Mouse (Mus musculus): Measurements from ENCODE around the gene Ldha. TPM values are rescaled to one million over a fixed set of nuclear protein-coding genes. Genes with fewer than 3 reads are reported as not detected.
"Not testable (repeated sequence)": the region's sequence is repeated elsewhere in the genome, so short reads cannot be mapped to it uniquely, and the experiment has no call there.

Gene Ldha
- polyA plus RNA-seq, 1 experiment from 2014 or later = 2,451 TPM

GRCm38 (mm10) chr7:46881941-46882340, 40.7 kb downstream of the Ldha start:
- not testable (repeated sequence) for H3K4me1 ChIP-seq (replicated peaks; ENCODE audit: control insufficient read depth, insufficient read depth, low read length); ATAC-seq (replicated peaks; ENCODE audit: low FRiP score, low TSS enrichment, low read depth); DNase-seq (ENCODE audit: low spot score); H3K4me3 ChIP-seq (ENCODE audit: low read depth, low read length); H3K4me2 ChIP-seq (ENCODE audit: low read length); H3K9ac ChIP-seq (ENCODE audit: low read length); H3K27me3 ChIP-seq (replicated peaks; ENCODE audit: control insufficient read depth, insufficient read depth, low read length); H3K9me3 ChIP-seq (ENCODE audit: control insufficient read depth, low read length); H3K27ac ChIP-seq (ENCODE audit: low read depth)
- H3K36me3 ChIP-seq (ENCODE audit: control insufficient read depth, insufficient read depth, low read length) = peaks cover 19% of the 10 kb centered on the region
- WGBS = 77% methylated on average over 6 of the region's 8 CpGs

GRCm38 (mm10) chr7:46883304-46883703, 42.0 kb downstream of the Ldha start:
- H3K4me3 ChIP-seq (ENCODE audit: low read depth, low read length) = no peak overlapping the region
- ATAC-seq (replicated peaks; ENCODE audit: low FRiP score, low TSS enrichment, low read depth) = no peak
- no peak overlapping the region for H3K9ac ChIP-seq (ENCODE audit: low read length)
- 90% methylated on average over 3 of the region's 3 CpGs for WGBS
- no peaks in the 10 kb centered on the region for H3K27me3 ChIP-seq (replicated peaks; ENCODE audit: control insufficient read depth, insufficient read depth, low read length)
- H3K9me3 ChIP-seq (ENCODE audit: control insufficient read depth, low read length) = no peaks in the 10 kb centered on the region
- no peaks in the 10 kb centered on the region for H3K4me1 ChIP-seq (replicated peaks; ENCODE audit: control insufficient read depth, insufficient read depth, low read length)
- H3K4me2 ChIP-seq (ENCODE audit: low read length) = no peak overlapping the region
- no peak overlapping the region for H3K27ac ChIP-seq (ENCODE audit: low read depth)
- DNase-seq (ENCODE audit: low spot score) = no peak
- H3K36me3 ChIP-seq (ENCODE audit: control insufficient read depth, insufficient read depth, low read length) = peaks cover 31% of the 10 kb centered on the region

- no peak for ATAC-seq (replicated peaks; ENCODE audit: low FRiP score, low TSS enrichment, low read depth)
- Histone ChIP-seq H3K4me1 (replicated peaks; ENCODE audit: control insufficient read depth, insufficient read depth, low read length) (no peaks in the 10 kb centered on the region), H3K4me2 (ENCODE audit: low read length) (no peak overlapping the region), H3K9me3 (ENCODE audit: control insufficient read depth, low read length) (no peaks in the 10 kb centered on the region), H3K4me3 (ENCODE audit: low read depth, low read length) (no peak overlapping the region), H3K27ac (ENCODE audit: low read depth) (no peak overlapping the region), H3K27me3 (replicated peaks; ENCODE audit: control insufficient read depth, insufficient read depth, low read length) (no peaks in the 10 kb centered on the region), H3K9ac (ENCODE audit: low read length) (no peak overlapping the region), H3K36me3 (ENCODE audit: control insufficient read depth, insufficient read depth, low read length) (peaks cover 94% of the 10 kb centered on the region)
- no peak for DNase-seq (ENCODE audit: low spot score)
- WGBS = 88% methylated on average over 3 of the region's 3 CpGs
These were observed 54.2 kb downstream of the Ldha start for GRCm38 (mm10) chr7:46895511-46895910.

GRCm38 (mm10) chr7:46899343-46899742, 58.1 kb downstream of the Ldha start:
- no peaks in the 10 kb centered on the region for H3K4me1 ChIP-seq (replicated peaks; ENCODE audit: control insufficient read depth, insufficient read depth, low read length)
- peaks cover 97% of the 10 kb centered on the region for H3K36me3 ChIP-seq (ENCODE audit: control insufficient read depth, insufficient read depth, low read length)
- ATAC-seq (replicated peaks; ENCODE audit: low FRiP score, low TSS enrichment, low read depth) = no peak
- 82% methylated on average over 3 of the region's 3 CpGs for WGBS
- H3K9ac ChIP-seq (ENCODE audit: low read length) = no peak overlapping the region
- H3K27ac ChIP-seq (ENCODE audit: low read depth) = no peak overlapping the region
- no peak overlapping the region for H3K4me3 ChIP-seq (ENCODE audit: low read depth, low read length)
- no peaks in the 10 kb centered on the region for H3K27me3 ChIP-seq (replicated peaks; ENCODE audit: control insufficient read depth, insufficient read depth, low read length)
- H3K4me2 ChIP-seq (ENCODE audit: low read length) = no peak overlapping the region
- no peak for DNase-seq (ENCODE audit: low spot score)
- no peaks in the 10 kb centered on the region for H3K9me3 ChIP-seq (ENCODE audit: control insufficient read depth, low read length)

Other genes with a start within 250 kb of the Ldha start
- 16.8 and 17.5 TPM in 2 replicates for gene Sergef, start 201.7 kb upstream of the Ldha start, polyA plus RNA-seq (2014; fragmentation: Nextera tagmentation; extraction: Ambion mirVana)
- 0.31 and 0.42 TPM in 2 replicates for gene Tph1, start 168.9 kb upstream of the Ldha start, polyA plus RNA-seq (2014; fragmentation: Nextera tagmentation; extraction: Ambion mirVana)
- gene Saal1, start 130.8 kb upstream of the Ldha start, polyA plus RNA-seq (2014; fragmentation: Nextera tagmentation; extraction: Ambion mirVana) = 35.2 and 39.8 TPM in 2 replicates
- gene Saa3, start 125.8 kb upstream of the Ldha start, polyA plus RNA-seq (2014; fragmentation: Nextera tagmentation; extraction: Ambion mirVana) = 0.35 and 0.99 TPM in 2 replicates
- gene Saa4, start 108.9 kb upstream of the Ldha start, polyA plus RNA-seq (2014; fragmentation: Nextera tagmentation; extraction: Ambion mirVana) = not detected in 2 replicates
- 1.4 and 2.0 TPM in 2 replicates for gene Saa1, start 98.5 kb upstream of the Ldha start, polyA plus RNA-seq (2014; fragmentation: Nextera tagmentation; extraction: Ambion mirVana)
- gene Saa2, start 89.7 kb upstream of the Ldha start, polyA plus RNA-seq (2014; fragmentation: Nextera tagmentation; extraction: Ambion mirVana) = 0.45 and 1.1 TPM in 2 replicates
- 18.8 and 20.9 TPM in 2 replicates for gene Hps5, start 45.4 kb upstream of the Ldha start, polyA plus RNA-seq (2014; fragmentation: Nextera tagmentation; extraction: Ambion mirVana)
- 48.7 and 52.9 TPM in 2 replicates for gene Gtf2h1, start 45.4 kb upstream of the Ldha start, polyA plus RNA-seq (2014; fragmentation: Nextera tagmentation; extraction: Ambion mirVana)
- gene Ldhc, start 19.7 kb downstream of the Ldha start, polyA plus RNA-seq (2014; fragmentation: Nextera tagmentation; extraction: Ambion mirVana) = not detected in 2 replicates
- gene Tsg101, start 78.5 kb downstream of the Ldha start, polyA plus RNA-seq (2014; fragmentation: Nextera tagmentation; extraction: Ambion mirVana) = 165 and 174 TPM in 2 replicates
- gene Uevld, start 117.1 kb downstream of the Ldha start, polyA plus RNA-seq (2014; fragmentation: Nextera tagmentation; extraction: Ambion mirVana) = 11.4 and 12.6 TPM in 2 replicates
- gene Gm9999, start 142.1 kb downstream of the Ldha start, polyA plus RNA-seq (2014; fragmentation: Nextera tagmentation; extraction: Ambion mirVana) = not detected in 2 replicates
- gene Spty2d1, start 166.9 kb downstream of the Ldha start, polyA plus RNA-seq (2014; fragmentation: Nextera tagmentation; extraction: Ambion mirVana) = 17.6 and 18.0 TPM in 2 replicates
- 30.6 and 31.4 TPM in 2 replicates for gene Tmem86a, start 209.1 kb downstream of the Ldha start, polyA plus RNA-seq (2014; fragmentation: Nextera tagmentation; extraction: Ambion mirVana)